Mouse (Mus musculus) layer of hippocampus, adult 18-20 months (tissue): ENCODE measurements around the gene Thbs2. TPM values are rescaled to one million over a fixed set of nuclear protein-coding genes. Genes with fewer than 3 reads are reported as not detected.

Experiments used
- DNase-seq, 2 experiments: peaks; one replicate each; pipeline ENCODE4 v3.0.0; 2022; ENCODE audit warnings: low spot score in 2 of 2
- long read RNA-seq: library from polyadenylated mRNA; stranded (forward); transcript quantifications from one replicate; pipeline ENCODE4 v2.0.0, GENCODE M21; 2021
- total RNA-seq, 2 experiments: library from RNA; stranded (reverse); gene quantifications; 2 replicates each; pipeline ENCODE4 v1.2.3; 2021

Gene Thbs2
- 1 to 10 TPM; 3.0 to 4.0 TPM for total RNA-seq
- long read RNA-seq, full-length matches to known transcripts, result 2 of 6 reads
- long read RNA-seq, partial matches to known transcripts, result 3 of 6 reads
- long read RNA-seq, other reads (novel, unspliced or antisense), result 1 of 6 reads

DNA sequence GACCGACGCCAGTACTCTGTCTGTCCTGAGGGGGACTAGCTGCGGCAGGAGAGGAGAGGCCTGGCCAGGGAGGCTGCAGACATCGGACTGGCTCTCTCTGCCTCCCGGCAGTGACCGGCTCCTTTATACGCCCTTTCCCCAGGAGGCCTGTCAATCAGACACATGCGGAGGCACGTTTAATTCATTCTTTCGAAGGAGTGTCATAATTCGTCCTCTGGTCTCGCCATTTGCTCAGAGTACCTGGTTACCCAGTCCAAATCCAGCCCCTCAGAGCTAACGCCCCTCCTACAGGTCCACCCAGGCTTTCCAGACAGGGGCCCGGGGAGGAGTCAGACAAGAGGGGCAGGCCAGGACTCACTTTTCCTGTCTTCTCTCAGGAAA, at the start of gene Thbs2:
Thbs2 (minus strand) TSS at position 242 of the 381 bp plus-strand sequence.
- DNase-seq, result no peak

- no peak for DNase-seq
Measured at GRCm38 (mm10) chr17:14735493-14736004, 41.5 kb upstream of the Thbs2 start.

DNA sequence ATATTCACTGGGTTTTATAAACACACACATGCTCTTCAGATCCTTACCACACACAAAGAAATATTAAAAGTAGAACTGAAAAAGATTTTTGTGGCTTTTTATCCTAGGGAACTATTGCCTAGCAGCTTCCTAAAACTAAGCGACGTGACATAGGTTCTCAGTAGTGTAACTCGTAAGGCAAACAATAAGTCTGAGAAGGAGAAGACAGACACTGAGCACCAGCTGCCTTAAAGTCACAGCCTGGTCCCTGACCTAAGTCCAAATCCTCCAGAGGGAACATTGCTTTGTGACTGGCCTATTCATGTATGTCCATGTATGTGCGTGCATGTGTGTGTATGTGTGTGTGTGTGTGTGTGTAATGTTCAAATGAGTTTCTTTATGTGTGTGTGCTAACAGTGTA, 40.3 kb upstream of the Thbs2 start:
- DNase-seq, result no peak

DNA sequence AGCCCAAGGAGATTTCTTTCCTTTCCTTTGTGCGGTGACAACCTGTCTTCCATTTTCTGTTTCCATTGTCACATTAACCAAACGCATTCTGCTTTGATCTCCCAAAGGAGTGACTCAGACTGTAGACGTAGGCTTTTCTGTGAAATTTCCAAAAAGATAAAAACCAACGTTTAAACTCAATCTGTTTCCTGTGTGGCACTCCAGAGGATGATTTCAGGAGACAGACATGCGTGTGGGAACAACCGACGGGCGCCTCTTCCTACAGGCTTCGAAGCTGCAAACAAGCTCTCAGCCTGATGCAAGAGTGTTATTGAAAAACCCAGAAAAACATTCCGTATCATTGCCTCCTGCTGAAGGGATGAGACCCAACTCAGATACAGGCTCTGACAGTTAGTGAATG, 39.9 kb upstream of the Thbs2 start:
- peak; percentile 54 to 81 for DNase-seq

DNA sequence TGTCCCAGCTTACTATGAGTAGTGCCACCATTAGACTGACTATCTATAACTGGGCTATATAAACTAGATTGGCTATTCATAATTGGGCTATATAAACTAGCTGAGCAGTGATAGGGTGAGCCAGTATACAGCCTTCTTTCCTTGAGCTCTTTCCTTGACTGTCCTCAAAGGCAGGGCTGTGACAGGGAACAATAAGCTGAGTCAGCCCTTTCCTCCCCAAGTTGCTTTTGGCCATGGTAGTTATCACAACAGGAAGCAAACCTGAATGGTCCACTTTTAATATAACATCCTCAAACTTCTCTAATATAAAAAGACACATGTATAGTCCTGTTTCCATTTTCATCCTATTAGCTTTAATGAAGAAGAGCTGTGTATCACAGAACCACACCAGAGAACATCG, 39.0 kb upstream of the Thbs2 start:
- no peak for DNase-seq

- no peak for DNase-seq
Measured at GRCm38 (mm10) chr17:14730629-14731028, 36.6 kb upstream of the Thbs2 start.

- DNase-seq, result no peak
Measured at GRCm38 (mm10) chr17:14727481-14727880, 33.4 kb upstream of the Thbs2 start.

DNA sequence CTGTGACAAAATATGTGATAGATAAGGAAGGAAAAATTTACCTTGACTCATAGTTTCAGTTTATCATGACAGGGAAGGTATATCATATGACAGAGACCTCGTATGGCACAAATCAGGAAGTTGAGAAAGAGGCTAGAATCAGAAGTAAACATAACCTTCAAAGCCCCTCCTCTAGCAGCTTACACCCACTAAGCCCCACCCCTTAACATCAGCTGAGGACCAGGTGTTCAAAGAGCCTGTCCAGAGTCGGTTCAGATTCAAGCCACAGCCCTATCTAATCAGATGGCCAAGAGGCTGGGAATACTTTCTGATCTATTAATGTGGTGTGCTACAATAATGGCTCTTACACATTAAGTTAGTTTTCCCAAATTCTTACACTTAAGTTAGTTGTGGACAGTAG, 30.8 kb upstream of the Thbs2 start:
- DNase-seq, result no peak

- no peak for DNase-seq
Measured at GRCm38 (mm10) chr17:14721325-14721724, 27.3 kb upstream of the Thbs2 start.

GRCm38 (mm10) chr17:14720912-14721311, 26.9 kb upstream of the Thbs2 start:
- no peak for DNase-seq

DNA sequence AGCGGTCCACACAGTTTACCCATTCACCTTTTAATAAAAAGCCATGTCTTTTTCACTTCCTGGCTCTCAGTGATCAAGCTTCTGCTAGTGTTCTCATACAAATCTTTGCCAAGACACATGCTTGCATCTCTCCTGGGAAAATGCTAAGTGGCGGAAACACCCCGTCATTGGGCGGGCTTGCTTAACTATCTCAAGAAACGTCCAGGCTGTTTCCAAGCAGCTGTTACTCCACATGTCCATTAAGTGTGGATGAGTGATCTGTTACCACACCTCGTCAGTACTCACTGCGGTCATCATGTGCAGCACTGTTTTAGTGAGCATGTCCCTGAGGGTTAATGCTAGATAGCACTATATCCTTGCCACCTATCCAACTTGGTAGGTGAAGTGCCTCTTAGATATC, 26.2 kb upstream of the Thbs2 start:
- DNase-seq, result no peak

DNA sequence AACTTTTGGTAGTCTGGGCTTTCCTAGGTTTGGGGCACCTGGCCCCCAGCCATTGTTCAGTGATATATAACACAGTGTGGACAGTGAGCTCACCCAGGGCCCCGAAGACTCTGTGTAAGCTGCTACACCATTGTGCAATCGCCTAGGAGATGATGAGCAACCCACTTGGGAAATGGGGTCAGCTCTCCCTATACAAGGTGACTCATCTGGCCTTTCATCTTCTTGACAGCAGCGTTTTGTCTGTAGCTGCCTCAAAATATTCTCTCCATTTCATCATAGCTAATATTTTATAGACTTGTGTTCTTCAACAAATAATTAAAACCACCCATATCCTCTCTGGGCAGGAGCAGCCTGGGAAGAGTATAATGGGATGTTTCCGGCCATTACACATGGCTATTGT, 24.8 kb upstream of the Thbs2 start:
- DNase-seq, result no peak

GRCm38 (mm10) chr17:14714782-14715181, 20.7 kb upstream of the Thbs2 start:
- no peak for DNase-seq

- no peak for DNase-seq
Measured at GRCm38 (mm10) chr17:14714374-14714773, 20.3 kb upstream of the Thbs2 start.

DNA sequence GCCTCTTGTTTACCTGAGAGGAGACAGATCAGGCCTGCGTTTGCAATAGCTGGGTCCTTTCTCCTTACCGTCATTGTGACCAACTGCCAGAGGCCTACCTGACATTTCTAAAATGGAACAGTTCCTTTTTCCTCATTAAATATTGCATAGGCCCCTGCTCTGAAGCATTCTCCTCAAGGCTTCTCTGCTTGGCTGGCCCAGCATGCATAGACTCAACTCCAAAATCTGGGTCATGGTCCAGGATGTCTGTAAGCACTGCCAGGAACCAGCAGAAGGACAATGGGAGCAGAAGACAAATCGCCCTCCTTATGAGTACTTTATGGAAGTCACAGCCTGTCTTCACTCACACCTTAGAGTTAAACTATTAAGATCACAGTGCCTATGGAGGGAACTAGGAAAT, 17.7 kb upstream of the Thbs2 start:
- no peak for DNase-seq

DNA sequence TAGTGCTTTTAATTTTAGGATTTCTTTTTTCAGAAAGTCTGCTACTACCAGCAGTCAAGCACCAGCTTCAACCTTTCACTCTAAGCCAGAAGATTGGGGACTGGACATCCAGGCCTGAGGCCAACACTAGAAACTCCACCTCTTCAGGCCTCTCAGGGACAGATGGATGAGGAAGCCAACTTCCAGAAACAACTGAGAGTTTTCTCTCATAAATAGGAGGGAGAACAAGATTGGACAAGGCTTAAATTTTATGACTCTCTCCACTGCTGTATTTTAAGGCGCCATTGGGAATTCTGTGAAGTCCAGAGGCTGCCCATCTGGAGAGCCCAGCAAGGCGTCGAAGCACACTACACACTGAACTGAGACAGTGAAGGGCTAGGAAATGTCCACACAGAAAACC, 17.0 kb upstream of the Thbs2 start:
- DNase-seq, result no peak

- DNase-seq, result no peak
Measured at GRCm38 (mm10) chr17:14706066-14706465, 12.0 kb upstream of the Thbs2 start.

- peak; percentile 44 to 75 for DNase-seq
Measured at GRCm38 (mm10) chr17:14705466-14705865, 11.4 kb upstream of the Thbs2 start.

DNA sequence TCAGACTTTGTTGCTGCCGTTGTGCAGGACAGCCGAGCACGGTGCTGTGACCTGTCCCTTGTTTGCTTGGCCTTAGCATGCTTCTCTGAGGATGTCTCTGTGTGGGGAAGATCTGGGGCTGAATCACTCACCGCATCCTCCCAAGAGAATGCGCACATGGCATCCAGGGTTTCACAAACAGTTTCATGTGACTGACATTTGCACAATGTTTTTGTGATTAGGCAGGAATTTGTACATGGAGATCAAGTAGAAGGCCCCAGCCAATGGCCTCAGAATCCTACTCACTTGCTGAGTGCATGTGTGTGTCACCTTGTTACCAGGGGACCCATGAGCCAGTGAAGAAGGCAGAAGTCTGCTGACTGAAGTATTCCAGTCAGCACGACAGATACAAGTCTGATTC, 9.7 kb upstream of the Thbs2 start:
- no peak for DNase-seq

DNA sequence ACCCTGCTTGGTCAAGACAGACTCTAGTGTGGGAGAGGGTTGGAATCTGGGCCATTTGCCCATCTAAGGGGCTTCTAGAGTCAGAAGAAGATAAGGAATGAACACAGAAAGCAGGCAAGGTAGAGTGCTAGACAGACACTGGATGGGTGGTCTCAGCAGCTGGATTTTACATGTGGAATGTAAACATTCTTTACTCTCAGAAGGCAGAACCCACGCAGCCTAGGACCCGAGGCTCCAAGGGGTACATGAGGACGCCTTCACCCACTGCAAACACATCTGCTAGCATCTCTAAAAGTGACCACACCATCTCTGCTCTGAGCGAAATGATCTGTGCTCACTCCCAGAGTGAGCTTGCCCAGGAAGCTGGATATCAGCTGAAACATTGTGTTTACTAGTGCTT, 9.2 kb upstream of the Thbs2 start:
- DNase-seq, result no peak

DNA sequence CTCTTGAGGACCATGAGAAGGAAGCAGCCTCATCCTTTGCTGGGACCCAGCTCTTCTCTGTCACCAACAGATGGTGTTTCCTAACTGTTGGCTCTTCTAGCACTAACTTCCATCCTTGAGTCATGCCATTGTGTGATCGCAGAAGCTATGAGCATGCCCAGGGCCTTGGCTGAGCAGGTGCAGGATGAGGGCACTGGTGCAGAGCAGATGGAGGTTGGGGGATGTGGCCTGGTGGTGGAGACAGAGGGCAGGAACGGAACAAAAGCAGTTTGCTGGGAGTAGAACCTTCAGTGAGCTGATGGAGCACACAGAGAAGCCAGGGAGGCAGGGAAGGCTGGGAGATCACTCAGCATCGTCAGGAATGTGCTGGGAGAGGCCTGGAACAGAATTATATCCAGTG, 8.7 kb upstream of the Thbs2 start:
- DNase-seq, result peak; percentile 27 to 59

DNA sequence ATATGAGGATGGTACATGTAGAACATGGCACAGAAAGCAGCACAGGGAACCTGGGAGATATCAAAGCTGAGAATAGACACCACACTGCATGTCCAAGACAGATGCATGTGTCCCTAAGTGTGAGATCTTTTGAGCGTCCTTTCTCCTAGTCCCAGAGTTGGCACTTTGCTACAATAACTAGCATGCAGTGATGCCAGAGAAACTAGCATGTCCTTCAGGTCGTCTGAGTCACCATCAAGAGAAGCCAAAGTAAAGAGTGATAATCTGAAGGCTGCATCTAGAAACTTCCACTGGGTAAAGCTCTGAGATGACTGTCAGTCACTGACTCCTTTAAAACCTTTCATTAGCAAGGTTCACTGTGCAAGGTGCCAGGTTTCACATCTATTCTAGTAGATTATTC, 7.9 kb upstream of the Thbs2 start:
- DNase-seq, result no peak

DNA sequence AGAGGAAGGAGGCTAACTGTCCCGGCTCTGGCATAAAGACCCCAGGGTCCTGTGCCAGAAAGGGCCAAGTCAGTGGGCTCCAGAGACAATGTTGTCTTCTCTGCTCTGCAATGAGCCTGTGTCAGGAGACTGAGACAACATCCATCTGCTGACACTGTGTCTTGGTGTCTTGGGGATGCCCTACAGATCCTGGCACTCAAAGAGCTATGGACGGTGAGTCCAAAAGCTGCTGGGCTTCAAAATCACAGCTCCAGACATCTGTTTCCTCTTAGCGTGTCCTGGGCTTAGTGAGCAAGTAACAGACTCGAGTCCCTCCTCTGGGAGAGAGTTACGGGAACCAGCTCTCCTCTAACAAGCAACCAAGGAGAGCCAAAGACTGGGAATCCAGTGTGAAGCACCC, 6.2 kb upstream of the Thbs2 start:
- DNase-seq, result no peak

GRCm38 (mm10) chr17:14698188-14698587, 4.2 kb upstream of the Thbs2 start:
- DNase-seq, result no peak
